Mouse (Mus musculus) brain, embryonic 14.5 days (tissue): Measurements from ENCODE around the gene Npr1. TPM values are rescaled to one million over a fixed set of nuclear protein-coding genes. Genes with fewer than 3 reads are reported as not detected.

Source experiments
- DNase-seq: peaks from one replicate; pipeline ENCODE4 v3.0.0-alpha.2; 2011; ENCODE audit warnings: low read depth
- CTCF ChIP-seq: fragments of 200-500 bp; IDR thresholded peaks from 2 replicates; pipeline ENCODE4 v1.5.1; 2012; ENCODE audit warnings: inconsistent platforms, mild to moderate bottlenecking, moderate library complexity, borderline replicate concordance; ENCODE audit not compliant: insufficient read depth, insufficient read length; ENCODE audit errors: extremely low read depth
- POLR2A ChIP-seq: fragments of 200-500 bp; IDR thresholded peaks from 2 replicates; pipeline ENCODE4 v1.6.1; 2012; ENCODE audit warnings: mild to moderate bottlenecking, inconsistent platforms, borderline replicate concordance; ENCODE audit not compliant: poor library complexity, insufficient read depth, insufficient read length, severe bottlenecking; ENCODE audit errors: extremely low read depth
- polyA plus RNA-seq: library from polyadenylated mRNA; depleted of rRNA; stranded (reverse); fragments of >200 nt; gene quantifications from 2 replicates; pipeline ENCODE4 v1.2.3, GENCODE M21; 2012

Npr1 gene
- polyA plus RNA-seq, 1 experiment = 7.5 TPM

GRCm38 (mm10) chr3:90429576-90429975 lies 36.1 kb downstream of the Npr1 start:
- TF ChIP-seq CTCF (no peak), POLR2A (no peak)
- no peak for DNase-seq

- no peak for TF ChIP-seq CTCF
- TF ChIP-seq POLR2A = no peak
- DNase-seq = no peak
Observed at GRCm38 (mm10) chr3:90428186-90428585, 37.5 kb downstream of the Npr1 start.

GRCm38 (mm10) chr3:90427574-90427973 lies 38.1 kb downstream of the Npr1 start:
- TF ChIP-seq POLR2A (no peak), CTCF (no peak)

GRCm38 (mm10) chr3:90425499-90425898 lies 40.2 kb downstream of the Npr1 start:
- DNase-seq = no peak
- TF ChIP-seq POLR2A = no peak
- TF ChIP-seq CTCF = no peak

More at GRCm38 (mm10) chr3:90427574-90427973, 38.1 kb downstream of the Npr1 start:
- no peak for DNase-seq

- no peak for DNase-seq
- TF ChIP-seq POLR2A = no peak
- no peak for TF ChIP-seq CTCF
Observed at GRCm38 (mm10) chr3:90423549-90423948, 42.1 kb downstream of the Npr1 start.

- TF ChIP-seq CTCF (no peak), POLR2A (no peak)
- DNase-seq = no peak
Observed at GRCm38 (mm10) chr3:90420696-90421095, 45.0 kb downstream of the Npr1 start.

- no peak for TF ChIP-seq CTCF
- no peak for TF ChIP-seq POLR2A
- no peak for DNase-seq
Observed at GRCm38 (mm10) chr3:90413011-90413396, 52.7 kb downstream of the Npr1 start.

GRCm38 (mm10) chr3:90412312-90413010 lies 53.2 kb downstream of the Npr1 start:
- DNase-seq = peak; percentile 67
- no peak for TF ChIP-seq POLR2A
- peak; percentile 91 for TF ChIP-seq CTCF

GRCm38 (mm10) chr3:90408721-90409120 lies 56.9 kb downstream of the Npr1 start:
- no peak for TF ChIP-seq POLR2A
- no peak for TF ChIP-seq CTCF

GRCm38 (mm10) chr3:90406414-90406813 lies 59.3 kb downstream of the Npr1 start:
- no peak for TF ChIP-seq POLR2A
- TF ChIP-seq CTCF = no peak
- no peak for DNase-seq

More at GRCm38 (mm10) chr3:90408721-90409120, 56.9 kb downstream of the Npr1 start:
- DNase-seq = no peak

GRCm38 (mm10) chr3:90404609-90405008 lies 61.1 kb downstream of the Npr1 start:
- TF ChIP-seq POLR2A (no peak), CTCF (no peak)
- DNase-seq = no peak

- no peak for DNase-seq
- no peak for TF ChIP-seq CTCF
- TF ChIP-seq POLR2A = no peak
Observed at GRCm38 (mm10) chr3:90404121-90404520, 61.5 kb downstream of the Npr1 start.
